Mouse (Mus musculus): Measurements from ENCODE around the gene Dnajb11. TPM values are rescaled to one million over a fixed set of nuclear protein-coding genes. Genes with fewer than 3 reads are reported as not detected.

The Dnajb11 gene
- polyA plus RNA-seq, 1 experiment from 2014 or later: 96.5 TPM

- Histone ChIP-seq H3K9ac (no peak overlapping the region), H3K36me3 (replicated peaks; ENCODE audit: control insufficient read depth, insufficient read depth) (peaks cover 4% of the 10 kb centered on the region), H3K4me1 (replicated peaks; ENCODE audit: control insufficient read depth, insufficient read depth, low read length) (no peaks in the 10 kb centered on the region), H3K27me3 (ENCODE audit: control insufficient read depth, insufficient read depth, low read length) (no peaks in the 10 kb centered on the region), H3K27ac (no peak overlapping the region), H3K4me3 (replicated peaks; ENCODE audit: low read length) (no peak overlapping the region), H3K4me2 (replicated peaks) (no peak overlapping the region), H3K9me3 (ENCODE audit: control insufficient read depth, low read length) (no peaks in the 10 kb centered on the region)
- DNase-seq (ENCODE audit: low spot score) (no peak), ATAC-seq (ENCODE audit: low FRiP score) (no peak)
- 84% methylated on average over 7 of the region's 7 CpGs for WGBS
Measured at GRCm38 (mm10) chr16:22878716-22879115, 21.1 kb downstream of the Dnajb11 start.

GRCm38 (mm10) chr16:22879945-22880595 is 22.4 kb downstream of the Dnajb11 start:
- H3K4me2 ChIP-seq (replicated peaks): no peak overlapping the region
- no peak for ATAC-seq (ENCODE audit: low FRiP score)
- H3K27me3 ChIP-seq (ENCODE audit: control insufficient read depth, insufficient read depth, low read length): no peaks in the 10 kb centered on the region
- H3K4me3 ChIP-seq (replicated peaks; ENCODE audit: low read length): no peak overlapping the region
- no peak overlapping the region for H3K27ac ChIP-seq
- H3K9me3 ChIP-seq (ENCODE audit: control insufficient read depth, low read length): no peaks in the 10 kb centered on the region
- H3K9ac ChIP-seq: no peak overlapping the region
- H3K36me3 ChIP-seq (replicated peaks; ENCODE audit: control insufficient read depth, insufficient read depth): no peaks in the 10 kb centered on the region
- H3K4me1 ChIP-seq (replicated peaks; ENCODE audit: control insufficient read depth, insufficient read depth, low read length): no peaks in the 10 kb centered on the region
- no peak for DNase-seq (ENCODE audit: low spot score)
- 60% methylated on average over 7 of the region's 7 CpGs for WGBS

- Histone ChIP-seq H3K9me3 (ENCODE audit: control insufficient read depth, low read length) (no peaks in the 10 kb centered on the region), H3K27ac (no peak overlapping the region), H3K4me3 (replicated peaks; ENCODE audit: low read length) (no peak overlapping the region), H3K4me2 (replicated peaks) (no peak overlapping the region), H3K36me3 (replicated peaks; ENCODE audit: control insufficient read depth, insufficient read depth) (no peaks in the 10 kb centered on the region), H3K9ac (no peak overlapping the region), H3K27me3 (ENCODE audit: control insufficient read depth, insufficient read depth, low read length) (no peaks in the 10 kb centered on the region), H3K4me1 (replicated peaks; ENCODE audit: control insufficient read depth, insufficient read depth, low read length) (no peaks in the 10 kb centered on the region)
- no peak for DNase-seq (ENCODE audit: low spot score)
- ATAC-seq (ENCODE audit: low FRiP score): no peak
- 22% methylated on average over 6 of the region's 6 CpGs for WGBS
Measured at GRCm38 (mm10) chr16:22880900-22881299, 23.3 kb downstream of the Dnajb11 start.

- no peak overlapping the region for H3K27ac ChIP-seq
- no peaks in the 10 kb centered on the region for H3K4me1 ChIP-seq (replicated peaks; ENCODE audit: control insufficient read depth, insufficient read depth, low read length)
- no peak for DNase-seq (ENCODE audit: low spot score)
- H3K27me3 ChIP-seq (ENCODE audit: control insufficient read depth, insufficient read depth, low read length): no peaks in the 10 kb centered on the region
- H3K4me2 ChIP-seq (replicated peaks): no peak overlapping the region
- no peak overlapping the region for H3K4me3 ChIP-seq (replicated peaks; ENCODE audit: low read length)
- H3K36me3 ChIP-seq (replicated peaks; ENCODE audit: control insufficient read depth, insufficient read depth): no peaks in the 10 kb centered on the region
- H3K9me3 ChIP-seq (ENCODE audit: control insufficient read depth, low read length): no peaks in the 10 kb centered on the region
- WGBS: 79% methylated on average over 4 of the region's 4 CpGs
- H3K9ac ChIP-seq: no peak overlapping the region
- no peak for ATAC-seq (ENCODE audit: low FRiP score)
Measured at GRCm38 (mm10) chr16:22881487-22881886, 23.8 kb downstream of the Dnajb11 start.

GRCm38 (mm10) chr16:22883441-22883840 is 25.8 kb downstream of the Dnajb11 start:
- Histone ChIP-seq H3K27me3 (ENCODE audit: control insufficient read depth, insufficient read depth, low read length) (no peaks in the 10 kb centered on the region), H3K27ac (no peak overlapping the region), H3K4me2 (replicated peaks) (no peak overlapping the region), H3K9ac (no peak overlapping the region), H3K36me3 (replicated peaks; ENCODE audit: control insufficient read depth, insufficient read depth) (no peaks in the 10 kb centered on the region), H3K9me3 (ENCODE audit: control insufficient read depth, low read length) (no peaks in the 10 kb centered on the region), H3K4me1 (replicated peaks; ENCODE audit: control insufficient read depth, insufficient read depth, low read length) (no peaks in the 10 kb centered on the region), H3K4me3 (replicated peaks; ENCODE audit: low read length) (no peak overlapping the region)
- WGBS: 90% methylated on average over 5 of the region's 5 CpGs
- ATAC-seq (ENCODE audit: low FRiP score) (no peak), DNase-seq (ENCODE audit: low spot score) (no peak)

GRCm38 (mm10) chr16:22885356-22885755 is 27.7 kb downstream of the Dnajb11 start:
- DNase-seq (ENCODE audit: low spot score) (no peak), ATAC-seq (ENCODE audit: low FRiP score) (no peak)
- Histone ChIP-seq H3K4me3 (replicated peaks; ENCODE audit: low read length) (no peak overlapping the region), H3K27me3 (ENCODE audit: control insufficient read depth, insufficient read depth, low read length) (no peaks in the 10 kb centered on the region), H3K27ac (no peak overlapping the region), H3K9ac (no peak overlapping the region), H3K9me3 (ENCODE audit: control insufficient read depth, low read length) (no peaks in the 10 kb centered on the region), H3K36me3 (replicated peaks; ENCODE audit: control insufficient read depth, insufficient read depth) (no peaks in the 10 kb centered on the region), H3K4me1 (replicated peaks; ENCODE audit: control insufficient read depth, insufficient read depth, low read length) (no peaks in the 10 kb centered on the region), H3K4me2 (replicated peaks) (no peak overlapping the region)
- WGBS: 56% methylated on average over 4 of the region's 4 CpGs

GRCm38 (mm10) chr16:22886726-22887125 is 29.1 kb downstream of the Dnajb11 start:
- no peak for DNase-seq (ENCODE audit: low spot score)
- Histone ChIP-seq H3K36me3 (replicated peaks; ENCODE audit: control insufficient read depth, insufficient read depth) (no peaks in the 10 kb centered on the region), H3K9ac (no peak overlapping the region), H3K4me1 (replicated peaks; ENCODE audit: control insufficient read depth, insufficient read depth, low read length) (no peaks in the 10 kb centered on the region), H3K27ac (no peak overlapping the region), H3K4me3 (replicated peaks; ENCODE audit: low read length) (no peak overlapping the region), H3K4me2 (replicated peaks) (no peak overlapping the region), H3K9me3 (ENCODE audit: control insufficient read depth, low read length) (no peaks in the 10 kb centered on the region), H3K27me3 (ENCODE audit: control insufficient read depth, insufficient read depth, low read length) (no peaks in the 10 kb centered on the region)
- no peak for ATAC-seq (ENCODE audit: low FRiP score)
- 84% methylated on average over 3 of the region's 3 CpGs for WGBS

- DNase-seq (ENCODE audit: low spot score) (no peak), ATAC-seq (ENCODE audit: low FRiP score) (no peak)
Measured at GRCm38 (mm10) chr16:22888835-22889234, 31.2 kb downstream of the Dnajb11 start.

GRCm38 (mm10) chr16:22889716-22890115 is 32.1 kb downstream of the Dnajb11 start:
- ATAC-seq (ENCODE audit: low FRiP score) (no peak), DNase-seq (ENCODE audit: low spot score) (no peak)
- H3K4me1 ChIP-seq (replicated peaks; ENCODE audit: control insufficient read depth, insufficient read depth, low read length): no peaks in the 10 kb centered on the region
- H3K36me3 ChIP-seq (replicated peaks; ENCODE audit: control insufficient read depth, insufficient read depth): no peaks in the 10 kb centered on the region
- no peak overlapping the region for H3K4me3 ChIP-seq (replicated peaks; ENCODE audit: low read length)
- no peaks in the 10 kb centered on the region for H3K27me3 ChIP-seq (ENCODE audit: control insufficient read depth, insufficient read depth, low read length)
- no peak overlapping the region for H3K9ac ChIP-seq
- H3K27ac ChIP-seq: no peak overlapping the region
- H3K4me2 ChIP-seq (replicated peaks): no peak overlapping the region
- 94% methylated on average over 8 of the region's 8 CpGs for WGBS
- H3K9me3 ChIP-seq (ENCODE audit: control insufficient read depth, low read length): no peaks in the 10 kb centered on the region

More at GRCm38 (mm10) chr16:22888835-22889234, 31.2 kb downstream of the Dnajb11 start:
- no peak overlapping the region for H3K4me3 ChIP-seq (replicated peaks; ENCODE audit: low read length)
- H3K36me3 ChIP-seq (replicated peaks; ENCODE audit: control insufficient read depth, insufficient read depth): no peaks in the 10 kb centered on the region
- no peak overlapping the region for H3K9ac ChIP-seq
- H3K4me2 ChIP-seq (replicated peaks): no peak overlapping the region
- no peaks in the 10 kb centered on the region for H3K27me3 ChIP-seq (ENCODE audit: control insufficient read depth, insufficient read depth, low read length)
- H3K4me1 ChIP-seq (replicated peaks; ENCODE audit: control insufficient read depth, insufficient read depth, low read length): no peaks in the 10 kb centered on the region
- H3K9me3 ChIP-seq (ENCODE audit: control insufficient read depth, low read length): no peaks in the 10 kb centered on the region
- H3K27ac ChIP-seq: no peak overlapping the region
- 46% methylated on average over 4 of the region's 4 CpGs for WGBS

Data from hindbrain, embryonic 14.5 days (tissue).